In the genomic region with DNA sequence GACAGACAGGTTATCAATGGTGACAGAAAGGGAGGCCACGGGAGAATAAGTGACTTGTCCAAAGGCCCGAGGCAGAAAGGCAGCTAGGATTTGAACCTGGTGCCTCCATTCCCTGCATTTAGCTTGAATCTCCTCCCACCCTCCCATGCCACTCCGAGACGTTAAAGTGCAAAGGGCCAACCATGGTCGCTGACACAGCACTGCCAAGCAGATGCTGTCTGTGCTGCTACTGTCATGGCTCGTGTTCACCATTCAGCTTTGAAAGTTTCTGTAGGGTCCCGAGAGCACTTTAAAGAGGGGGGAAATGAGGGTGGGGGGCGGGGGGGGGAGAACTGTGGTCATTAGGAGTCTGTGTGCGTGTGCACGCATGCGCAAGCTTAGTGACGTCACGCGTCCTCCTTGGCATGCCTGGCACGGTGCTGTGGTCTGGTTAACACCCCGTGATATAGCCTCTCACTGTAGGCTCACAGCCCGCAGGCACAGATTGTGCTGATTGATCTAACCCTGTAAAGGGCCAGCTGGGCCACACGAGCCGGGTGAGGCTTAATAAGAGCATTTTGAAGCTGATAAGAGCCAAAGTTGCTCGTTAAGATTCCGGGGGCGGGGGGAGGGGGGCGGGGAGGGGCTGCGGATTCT, we compare ENCODE assay signal across 8 mouse cellular contexts.
DNase-seq lines count a peak whose midpoint lies in the region; ATAC-seq and TF ChIP-seq lines count a peak whose summit lies in the region.

No protein-coding gene starts in this region.

- no peak overlapping the region for H3K4me3 ChIP-seq in heart, adult 2 months
- peak overlapping the region; percentile 6; the same call in 1 of the 2 replicates for H3K4me3 ChIP-seq in limb, embryonic 11.5 days (ENCODE audit: low read depth, low read length)
- peak overlapping the region; percentile 25 for H3K4me3 ChIP-seq in neural tube, embryonic 15.5 days (replicated peaks)

- H3K36me3 ChIP-seq in heart, adult 2 months (ENCODE audit: control insufficient read depth, insufficient read depth, low read length) = no peaks in the 10 kb centered on the region
- H3K36me3 ChIP-seq in limb, embryonic 11.5 days (ENCODE audit: control insufficient read depth, insufficient read depth, low read length) = no peaks in the 10 kb centered on the region
- H3K36me3 ChIP-seq in neural tube, embryonic 15.5 days = no peaks in the 10 kb centered on the region

- no peak overlapping the region for H3K9ac ChIP-seq in heart, adult 2 months (ENCODE audit: low read depth, low read length)
- no peak overlapping the region for H3K9ac ChIP-seq in limb, embryonic 11.5 days (ENCODE audit: low read length)
- no peak overlapping the region for H3K9ac ChIP-seq in neural tube, embryonic 15.5 days (replicated peaks)

- no peak for TF ChIP-seq EP300 in heart, adult 2 months (IDR thresholded peaks at IDR 0.05; ENCODE audit: insufficient read depth, low read depth, low read length)

- TF ChIP-seq CTCF in heart, adult 2 months (IDR thresholded peaks at IDR 0.05) = no peak

- no peak for TF ChIP-seq POLR2A in heart, adult 2 months (IDR thresholded peaks at IDR 0.05; ENCODE audit: insufficient read depth, low read depth, low read length)

- no peak overlapping the region for H3K27ac ChIP-seq in heart, adult 2 months
- no peak overlapping the region for H3K27ac ChIP-seq in limb, embryonic 11.5 days (replicated peaks; ENCODE audit: low read depth, low read length)
- peak overlapping the region; percentile 74 for H3K27ac ChIP-seq in neural tube, embryonic 15.5 days (replicated peaks)

- no peaks in the 10 kb centered on the region for H3K4me1 ChIP-seq in heart, adult 2 months (ENCODE audit: control insufficient read depth, insufficient read depth, low read length)
- peaks cover 10% of the 10 kb centered on the region for H3K4me1 ChIP-seq in limb, embryonic 11.5 days (ENCODE audit: control insufficient read depth, insufficient read depth, low read length)
- peaks cover 11% of the 10 kb centered on the region; the same call in 1 of the 2 replicates for H3K4me1 ChIP-seq in neural tube, embryonic 15.5 days

- WGBS in heart, adult 2 months = 29% methylated on average over 24 of the region's 24 CpGs
- WGBS in limb, embryonic 11.5 days = 20% methylated on average over 24 of the region's 24 CpGs
- 45% methylated on average over 24 of the region's 24 CpGs for WGBS in neural tube, embryonic 15.5 days

- intact Hi-C loops in heart, adult 2 months (cut with DNase I) = no loop called here
- intact Hi-C loops in heart, postnatal 25 days (cut with DNase I) = no loop called here
- intact Hi-C loops in heart, postnatal 14 days (cut with DNase I) = no loop called here

- peak; percentile 32 to 37 for DNase-seq in heart, adult 2 months
- DNase-seq in heart, postnatal 25 days (ENCODE audit: low spot score) = no peak
- peak; percentile 18 for DNase-seq in adrenal gland, postnatal 14 days
- DNase-seq in heart, postnatal 14 days = peak; percentile 29 to 34
- peak; percentile 58 for DNase-seq in limb, embryonic 11.5 days (ENCODE audit: low spot score)
- no peak for DNase-seq in thymus, postnatal 10 days (ENCODE audit: low spot score in 2 of 2)
- no peak for DNase-seq in cerebellum, adult 9-11 months

- 0 out of 2 replicates have a peak, but pooled peaks have one; percentile 39 for ATAC-seq in limb, embryonic 11.5 days (ENCODE audit: insufficient number of reproducible peaks, low FRiP score, low TSS enrichment, low read depth)
- peak; percentile 94 for ATAC-seq in neural tube, embryonic 15.5 days (ENCODE audit: low FRiP score)

- no peaks in the 10 kb centered on the region for H3K79me2 ChIP-seq in heart, adult 2 months (replicated peaks; ENCODE audit: control insufficient read depth, insufficient read depth, low read length)

- no peaks in the 10 kb centered on the region; the same call in 1 of the 2 replicates for H3K27me3 ChIP-seq in heart, adult 2 months (ENCODE audit: control insufficient read depth, insufficient read depth, low read length)
- H3K27me3 ChIP-seq in limb, embryonic 11.5 days (ENCODE audit: control insufficient read depth, insufficient read depth, low read length) = no peaks in the 10 kb centered on the region
- H3K27me3 ChIP-seq in neural tube, embryonic 15.5 days (replicated peaks) = no peaks in the 10 kb centered on the region

- H3K9me3 ChIP-seq in limb, embryonic 11.5 days (ENCODE audit: control insufficient read depth, low read length) = no peaks in the 10 kb centered on the region
- no peaks in the 10 kb centered on the region for H3K9me3 ChIP-seq in neural tube, embryonic 15.5 days (replicated peaks)

- H3K4me2 ChIP-seq in limb, embryonic 11.5 days (ENCODE audit: low read depth, severe bottlenecking) = peak overlapping the region; percentile 24
- peak overlapping the region; percentile 51 for H3K4me2 ChIP-seq in neural tube, embryonic 15.5 days

Comparison
In these comparisons a context has a peak if more than half of its experiments do, and no peak if none do; other contexts are left out.
1. DNase-seq: peak in heart, adult 2 months (2 of 2), adrenal gland, postnatal 14 days (single experiment), heart, postnatal 14 days (2 of 2) and limb, embryonic 11.5 days (single experiment); none in heart, postnatal 25 days (single experiment), thymus, postnatal 10 days (0 of 2) and cerebellum, adult 9-11 months (single experiment).